Mouse (Mus musculus): ENCODE measurements around the gene Klra4.
"Not testable (repeated sequence)": the region's sequence is repeated elsewhere in the genome, so short reads cannot be mapped to it uniquely, and the experiment has no call there.

DNA sequence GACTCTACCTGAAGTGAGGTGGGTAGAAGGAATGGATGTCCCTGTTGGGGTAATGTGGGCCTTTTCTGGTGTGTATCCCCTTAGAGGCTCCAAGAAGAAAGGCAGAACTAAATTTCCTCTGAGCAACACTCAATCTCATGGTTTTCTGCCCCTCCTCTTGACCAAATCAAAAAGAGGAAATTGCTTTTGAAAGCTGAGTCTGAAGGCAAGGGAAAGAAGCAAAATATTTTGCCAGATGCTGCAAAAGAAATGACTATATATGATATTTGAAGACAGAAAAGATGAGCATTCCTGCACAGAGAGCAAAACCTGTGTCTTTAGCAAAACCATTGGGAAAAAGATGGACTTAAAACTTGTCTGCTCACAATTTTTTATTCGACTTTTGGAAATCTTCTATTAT, at the start of gene Klra4:
- not testable (repeated sequence) for TF ChIP-seq CTCF (IDR thresholded peaks at IDR 0.05; ENCODE audit: borderline replicate concordance, insufficient read depth, low read length); POLR2A (IDR thresholded peaks at IDR 0.05; ENCODE audit: low read depth, low read length)
